Mouse (Mus musculus): ENCODE measurements around the gene Aco2. TPM values are rescaled to one million over a fixed set of nuclear protein-coding genes. Genes with fewer than 3 reads are reported as not detected.

Gene Aco2
- polyA plus RNA-seq, 1 experiment: 205 TPM

DNA sequence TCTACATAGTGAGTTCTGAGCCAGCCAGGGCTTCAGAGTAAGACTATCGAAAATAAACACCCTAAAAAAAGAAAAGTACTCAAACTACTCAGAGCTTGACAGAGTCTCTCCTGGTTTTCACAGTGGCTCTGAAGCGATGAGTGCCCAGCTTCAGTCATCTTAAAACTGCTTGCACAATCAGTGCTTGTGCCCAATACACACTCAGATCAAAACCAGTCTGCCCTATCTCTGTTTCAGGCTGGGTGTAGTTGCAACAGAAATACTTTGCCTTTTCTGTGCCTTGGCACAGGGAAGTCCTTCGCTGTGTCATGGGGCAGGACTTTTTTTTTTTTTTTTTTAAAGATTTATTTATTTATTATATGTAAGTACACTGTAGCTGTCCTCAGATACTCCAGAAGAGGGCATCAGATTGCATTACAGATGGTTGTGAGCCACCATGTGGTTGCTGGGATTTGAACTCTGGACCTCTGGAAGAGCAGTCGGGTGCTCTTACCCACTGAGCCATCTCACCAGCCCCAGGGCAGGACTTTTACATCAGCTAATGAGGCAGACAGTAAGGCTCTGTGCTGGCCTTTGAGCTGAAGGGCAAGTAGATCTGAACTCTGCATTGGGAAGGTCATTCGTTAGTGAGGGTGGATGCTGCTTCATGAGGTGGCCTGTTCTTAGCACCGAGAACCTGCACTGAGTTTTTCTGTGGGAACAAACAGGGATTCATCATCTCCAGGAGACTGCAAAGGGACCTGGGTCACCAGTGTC lies 14.9 kb downstream of the Aco2 start:
- TF ChIP-seq GATA1 (IDR thresholded peaks at IDR 0.05; ENCODE audit: low read length): no peak

DNA sequence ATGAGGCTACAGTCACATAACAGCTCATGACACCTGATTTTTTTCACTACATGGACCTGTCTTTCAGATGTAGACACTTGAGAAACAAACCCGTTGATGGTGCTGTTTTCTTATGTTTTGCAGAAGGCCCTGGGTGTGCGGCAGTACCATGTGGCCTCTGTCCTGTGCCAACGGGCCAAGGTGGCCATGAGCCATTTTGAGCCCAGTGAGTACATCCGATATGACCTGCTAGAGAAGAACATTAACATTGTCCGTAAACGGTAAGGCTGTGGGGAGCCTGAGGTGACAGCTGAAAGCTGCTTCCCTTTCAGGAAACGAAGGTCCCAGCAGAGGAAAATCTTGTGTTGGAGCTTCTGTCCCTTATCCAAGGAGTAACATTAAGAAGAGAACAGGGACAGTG lies 17.1 kb downstream of the Aco2 start:
- no peak for TF ChIP-seq GATA1 (IDR thresholded peaks at IDR 0.05; ENCODE audit: low read length)

DNA sequence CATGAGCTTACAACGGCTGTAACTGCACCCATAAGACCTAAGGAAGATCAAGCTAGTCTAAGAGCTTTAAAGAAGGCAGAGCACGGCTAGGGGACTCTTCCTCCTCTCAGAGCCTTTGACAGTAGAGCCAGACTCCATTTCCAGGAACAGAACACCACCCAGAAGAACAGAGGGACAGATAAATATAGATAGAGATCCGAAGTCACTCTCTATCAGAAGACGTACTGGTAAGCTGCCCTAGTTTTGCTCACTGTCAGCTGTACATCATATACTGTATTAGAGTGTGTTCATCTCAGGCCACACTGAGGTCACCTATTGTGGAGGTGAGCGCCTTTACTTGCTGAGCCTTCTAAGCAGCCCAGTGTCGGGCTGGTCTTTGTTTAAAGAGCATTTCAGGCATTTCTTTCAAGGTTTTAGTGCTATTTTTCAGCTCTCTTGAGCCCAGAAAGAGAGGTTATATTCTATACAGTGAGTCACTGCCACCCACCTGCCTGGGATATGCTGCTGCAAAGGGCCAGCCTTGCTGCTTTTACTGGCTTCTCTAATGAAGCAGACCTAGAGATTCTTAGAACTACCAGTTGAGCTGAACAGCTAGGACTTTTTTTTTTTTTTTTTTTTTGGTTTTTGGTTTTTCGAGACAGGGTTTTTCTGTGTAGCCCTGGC lies 19.2 kb downstream of the Aco2 start:
- TF ChIP-seq GATA1 (IDR thresholded peaks at IDR 0.05; ENCODE audit: low read length): no peak

DNA sequence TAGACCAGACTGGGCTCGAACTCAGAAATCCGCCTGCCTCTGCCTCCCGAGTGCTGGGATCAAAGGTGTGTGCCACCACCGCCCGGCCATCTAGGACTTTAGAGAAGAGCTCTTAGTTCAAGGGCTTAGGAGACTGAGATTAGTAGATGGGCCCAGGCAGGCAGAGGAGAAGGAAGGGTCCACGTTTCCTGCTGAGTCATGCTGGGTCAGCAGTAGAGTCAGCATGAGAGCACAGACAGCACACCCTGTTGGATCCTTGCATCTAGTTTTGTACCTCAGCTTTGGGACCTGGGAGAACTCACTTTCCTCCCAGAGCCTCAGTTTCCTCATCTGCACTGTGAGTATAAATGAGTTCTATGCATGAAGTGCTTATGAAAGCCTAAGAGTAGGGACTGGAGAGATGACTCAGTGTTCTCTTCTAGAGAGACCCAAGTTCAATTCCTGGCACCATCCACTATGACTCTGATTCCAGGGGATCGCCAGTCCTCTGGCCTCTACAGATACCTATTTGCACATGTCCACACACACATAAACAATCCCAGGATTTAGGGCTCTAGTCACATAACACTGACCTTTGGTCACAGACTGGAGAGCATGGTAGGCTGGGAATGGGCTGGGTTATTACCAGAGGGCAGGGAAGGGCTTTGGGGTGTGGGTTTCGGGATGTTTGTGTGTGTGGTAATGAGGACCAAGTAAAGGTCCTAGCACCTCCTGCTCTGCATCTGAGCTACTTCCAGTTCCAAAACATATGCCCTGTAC lies 19.9 kb downstream of the Aco2 start:
- TF ChIP-seq GATA1 (IDR thresholded peaks at IDR 0.05; ENCODE audit: low read length): no peak

DNA sequence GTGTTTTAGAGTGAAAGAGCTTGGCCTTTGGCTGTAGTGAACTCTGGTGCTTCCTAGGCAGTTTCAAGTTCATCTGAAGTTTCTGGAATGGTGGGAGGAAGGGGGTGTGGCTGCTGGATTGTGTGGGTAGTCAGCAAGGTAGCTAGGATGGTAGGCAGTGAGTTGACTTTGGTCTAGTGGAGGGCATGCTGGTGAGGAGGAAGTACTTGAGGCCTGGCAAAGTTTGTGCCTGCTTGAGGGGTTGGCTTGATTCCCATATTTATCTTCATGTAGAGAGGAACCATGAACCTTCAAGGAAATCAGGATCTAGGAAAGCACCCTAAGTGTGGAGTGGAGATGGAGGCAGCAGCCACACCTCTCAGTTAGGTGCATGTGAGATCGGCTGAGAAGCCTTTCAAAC lies 21.9 kb downstream of the Aco2 start:
- no peak for TF ChIP-seq GATA1 (IDR thresholded peaks at IDR 0.05; ENCODE audit: low read length)

DNA sequence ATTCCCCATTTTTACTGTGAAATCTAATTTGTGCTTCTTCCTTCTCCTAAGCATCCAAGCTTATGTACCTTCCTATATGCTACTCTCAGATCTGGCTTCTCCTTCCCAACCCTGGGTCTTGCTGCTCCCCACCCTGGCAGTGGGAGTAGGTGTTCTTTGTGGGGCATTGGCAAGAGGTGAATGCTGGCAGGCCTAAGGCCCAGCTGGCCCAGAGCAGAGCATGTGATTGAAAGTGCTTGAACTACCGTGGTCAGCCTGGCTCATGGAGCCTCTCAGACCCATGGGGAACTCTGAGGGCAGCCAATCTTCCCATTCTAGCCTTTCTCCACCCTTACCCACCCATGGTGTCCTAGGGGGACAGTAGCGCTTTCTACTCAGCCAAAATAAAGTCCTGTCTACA lies 24.3 kb downstream of the Aco2 start:
- no peak for TF ChIP-seq GATA1 (IDR thresholded peaks at IDR 0.05; ENCODE audit: low read length)

DNA sequence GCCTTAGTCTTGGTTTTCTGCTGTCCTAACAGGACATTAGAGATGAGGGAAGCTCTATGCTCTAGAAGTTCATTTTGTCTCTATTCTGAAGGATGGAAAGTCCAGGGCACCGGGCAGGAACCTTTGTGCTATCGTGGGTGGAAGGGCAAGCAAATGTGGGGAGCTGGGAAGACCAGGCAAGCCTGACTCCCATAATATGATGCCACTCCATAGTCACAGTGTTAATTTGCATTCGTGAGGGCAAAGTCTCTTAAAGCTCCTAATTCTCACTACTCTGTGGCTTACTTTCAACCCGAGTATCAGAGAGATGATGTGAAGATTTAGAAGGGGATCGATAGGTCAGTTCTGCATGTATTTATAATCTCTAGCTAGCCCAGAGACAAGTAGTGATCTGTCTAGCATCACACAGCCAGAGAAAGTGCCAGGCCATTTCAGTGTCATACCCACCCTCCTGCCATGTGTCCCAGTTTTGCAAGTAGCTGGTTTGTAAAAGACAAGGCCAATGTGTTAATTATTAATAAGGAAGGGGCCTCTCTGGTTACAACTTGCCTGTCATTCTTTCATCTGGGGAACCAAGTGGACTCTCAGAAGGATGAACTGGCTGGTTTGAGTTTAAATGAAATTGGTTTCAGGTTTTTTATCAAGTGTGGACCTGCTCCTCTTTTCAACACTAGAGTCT lies 25.6 kb downstream of the Aco2 start:
- TF ChIP-seq GATA1 (IDR thresholded peaks at IDR 0.05; ENCODE audit: low read length): no peak

DNA sequence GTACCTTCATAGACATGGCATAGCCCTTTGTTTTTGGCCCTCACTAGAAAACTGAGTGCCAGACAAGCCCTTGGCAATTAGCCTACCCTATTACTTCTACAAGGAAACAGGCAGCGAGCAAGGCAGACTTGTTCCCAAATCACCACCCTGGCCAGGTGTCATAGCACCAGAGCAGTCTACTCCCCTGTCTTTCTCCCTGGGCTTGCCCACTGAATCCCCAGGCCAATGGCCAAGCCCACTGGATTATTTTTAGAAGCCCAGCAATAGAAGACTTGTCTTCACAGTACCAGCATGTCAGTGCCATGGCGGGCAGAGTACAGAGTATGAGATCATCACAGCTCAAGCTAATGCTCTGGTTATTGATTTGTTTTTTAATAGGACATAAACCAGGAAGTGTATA lies 26.6 kb downstream of the Aco2 start:
- TF ChIP-seq GATA1 (IDR thresholded peaks at IDR 0.05; ENCODE audit: low read length): no peak

DNA sequence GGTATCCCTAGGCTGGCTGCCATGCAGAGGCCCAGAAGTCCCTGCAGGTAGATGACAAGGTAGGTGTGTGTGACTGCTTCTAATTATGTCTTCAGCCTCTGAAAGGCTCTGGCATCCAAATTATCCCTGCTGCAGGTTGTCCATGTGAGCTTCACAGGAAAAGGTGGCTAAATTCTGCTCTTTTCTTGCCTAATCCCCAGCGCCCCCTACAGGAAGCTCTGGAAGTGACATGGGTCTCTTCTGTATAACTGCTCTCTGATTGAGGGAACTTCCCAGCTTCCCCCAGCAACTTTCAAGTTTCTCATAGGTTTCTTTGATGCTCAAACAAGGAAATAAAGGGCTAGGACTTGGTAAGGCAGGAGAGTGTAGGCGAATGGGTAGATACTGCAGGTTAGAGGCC lies 32.8 kb downstream of the Aco2 start:
- TF ChIP-seq GATA1 (IDR thresholded peaks at IDR 0.05; ENCODE audit: low read length): no peak

DNA sequence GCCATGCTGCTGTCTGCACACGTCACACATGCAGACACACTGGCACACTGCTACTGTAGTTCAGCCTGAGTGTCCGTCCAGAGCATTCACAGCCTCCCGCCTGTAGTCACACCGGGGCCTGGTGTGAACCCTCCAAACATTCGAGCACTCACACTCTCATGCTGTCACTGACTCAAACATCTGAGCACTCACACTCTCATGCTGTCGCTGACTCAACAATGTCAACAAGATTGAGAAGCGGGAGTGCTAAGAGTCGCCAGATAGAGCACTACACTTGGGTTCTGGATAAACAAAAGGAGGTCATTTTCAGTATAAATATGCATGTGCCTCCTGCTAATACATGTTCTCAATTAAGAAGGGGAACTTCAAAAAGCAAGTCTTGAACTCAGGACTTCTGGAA lies 35.8 kb downstream of the Aco2 start:
- TF ChIP-seq GATA1 (IDR thresholded peaks at IDR 0.05; ENCODE audit: low read length): no peak

DNA sequence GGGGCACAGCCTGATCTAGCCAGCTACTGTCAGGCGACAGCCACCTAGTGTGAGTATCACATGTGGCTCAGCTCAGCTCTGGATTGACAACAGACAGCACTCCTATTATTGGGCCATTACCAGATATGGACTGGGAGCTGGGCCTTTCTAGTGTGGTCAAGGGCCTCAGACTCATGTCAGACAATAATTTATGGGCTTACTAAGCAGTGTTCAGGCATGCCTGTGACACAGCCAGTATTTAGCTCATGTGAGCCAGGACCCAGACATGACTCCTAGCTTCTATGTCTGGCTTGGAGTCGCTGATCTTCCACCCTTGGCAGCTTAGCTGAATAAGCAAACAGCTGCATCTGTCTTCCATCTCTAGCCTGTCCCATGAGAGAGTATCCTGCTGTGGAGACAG lies 40.4 kb downstream of the Aco2 start:
- TF ChIP-seq GATA1 (IDR thresholded peaks at IDR 0.05; ENCODE audit: low read length): no peak

DNA sequence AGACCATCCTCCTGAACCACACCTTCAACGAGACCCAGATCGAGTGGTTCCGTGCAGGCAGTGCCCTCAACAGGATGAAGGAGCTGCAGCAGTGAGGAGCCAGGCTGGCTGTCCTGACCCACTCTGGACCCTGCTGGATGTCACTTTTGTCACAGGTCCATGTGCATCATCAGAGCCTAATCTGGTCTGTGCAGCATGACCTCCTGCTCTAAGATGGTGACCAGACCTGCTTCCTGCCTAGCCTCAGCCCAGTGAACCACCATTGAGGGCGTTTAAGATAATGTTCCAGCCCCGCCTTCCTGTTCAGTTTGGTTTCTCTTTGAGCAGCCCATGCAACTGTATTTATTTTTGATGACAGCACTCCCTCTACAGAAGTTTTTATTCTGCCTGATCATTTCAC lies 42.6 kb downstream of the Aco2 start:
- no peak for TF ChIP-seq GATA1 (IDR thresholded peaks at IDR 0.05; ENCODE audit: low read length)

DNA sequence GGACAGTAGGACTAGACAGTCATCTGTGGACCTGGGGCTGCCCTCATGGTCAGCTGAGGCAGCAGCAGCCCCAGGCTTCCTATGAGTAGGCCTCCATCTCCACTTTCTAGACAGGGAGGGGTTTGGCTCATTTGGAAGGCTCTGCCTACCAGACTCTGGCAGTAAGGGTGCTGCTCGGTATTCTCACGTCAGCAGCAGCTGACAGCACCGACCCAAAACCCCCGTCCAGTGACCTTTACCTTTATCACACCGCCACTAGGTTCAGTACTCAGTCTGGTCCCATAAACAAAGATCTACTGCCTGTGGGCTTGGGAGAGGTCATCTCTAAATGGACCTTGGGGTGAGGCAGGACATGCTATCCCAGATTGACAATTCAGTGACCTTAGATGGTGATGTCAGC lies 43.6 kb downstream of the Aco2 start:
- TF ChIP-seq GATA1 (IDR thresholded peaks at IDR 0.05; ENCODE audit: low read length): no peak

DNA sequence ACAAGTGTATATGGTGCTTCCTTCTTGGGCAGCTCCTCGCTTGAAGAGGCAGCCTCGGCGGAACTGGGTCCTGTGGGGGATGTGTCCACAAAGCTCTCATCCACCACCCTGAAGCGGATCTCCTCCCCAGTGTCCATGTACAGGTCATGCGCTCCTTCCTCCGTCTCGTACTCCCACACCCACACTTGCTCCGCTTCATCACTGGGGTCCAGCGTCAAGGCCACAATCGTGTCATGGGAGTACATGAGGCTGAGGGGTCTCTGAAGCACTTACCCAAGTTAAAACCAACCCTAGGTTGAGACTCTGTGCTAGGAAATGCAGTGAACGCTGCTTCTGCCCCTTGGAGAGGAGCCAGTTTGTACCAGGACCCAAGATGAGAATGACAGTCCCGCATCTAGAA lies 45.1 kb downstream of the Aco2 start:
- TF ChIP-seq GATA1 (IDR thresholded peaks at IDR 0.05; ENCODE audit: low read length): no peak

DNA sequence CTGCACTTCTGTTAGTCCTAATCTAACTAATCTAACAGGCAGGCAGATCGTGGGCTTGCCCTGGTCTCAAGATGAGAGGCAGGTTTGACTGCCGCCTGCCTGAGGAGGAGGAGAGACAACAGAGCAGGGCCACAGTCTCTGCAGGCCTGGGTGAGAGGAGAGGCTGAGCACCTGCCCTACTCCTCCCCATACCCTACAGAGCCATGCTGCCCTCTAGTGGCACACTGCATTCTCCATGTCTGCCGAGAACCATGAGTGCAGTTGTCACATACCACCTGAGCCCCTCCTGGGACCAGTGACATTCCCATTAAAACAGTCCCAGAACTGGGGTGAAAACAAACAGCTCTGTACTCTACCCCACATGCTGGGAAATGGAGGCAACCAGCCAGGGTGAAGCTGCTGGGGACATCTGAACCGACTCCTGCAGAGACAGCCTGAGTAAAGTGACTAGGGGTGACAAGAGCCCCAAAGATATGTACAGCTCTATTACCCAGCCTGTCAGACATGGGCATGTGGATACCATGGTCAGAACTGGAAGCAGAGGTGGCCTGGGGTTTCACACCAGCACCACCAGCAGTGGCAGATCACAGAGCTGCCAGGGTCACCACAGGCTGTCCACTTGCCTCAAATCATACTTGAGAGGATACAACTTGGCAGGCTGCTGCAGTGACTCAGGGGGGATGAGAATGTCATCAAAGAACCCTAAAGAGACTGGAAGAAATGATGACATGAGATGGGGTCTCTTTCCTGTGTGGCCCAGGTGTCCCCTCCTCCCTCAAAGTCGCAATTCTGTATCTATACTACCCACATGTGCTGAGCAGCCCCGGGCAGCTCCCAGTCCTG lies 45.7 kb downstream of the Aco2 start:
- no peak for TF ChIP-seq GATA1 (IDR thresholded peaks at IDR 0.05; ENCODE audit: low read length)
